Mouse (Mus musculus) right cerebral cortex, postnatal 4 days (tissue): Measurements from ENCODE around the gene Sympk.
"Not testable (repeated sequence)": the region's sequence is repeated elsewhere in the genome, so short reads cannot be mapped to it uniquely, and the experiment has no call there.

Source experiments
- DNase-seq: peaks from one replicate; pipeline ENCODE4 v3.0.0-alpha.2; 2022

Sympk gene

DNA sequence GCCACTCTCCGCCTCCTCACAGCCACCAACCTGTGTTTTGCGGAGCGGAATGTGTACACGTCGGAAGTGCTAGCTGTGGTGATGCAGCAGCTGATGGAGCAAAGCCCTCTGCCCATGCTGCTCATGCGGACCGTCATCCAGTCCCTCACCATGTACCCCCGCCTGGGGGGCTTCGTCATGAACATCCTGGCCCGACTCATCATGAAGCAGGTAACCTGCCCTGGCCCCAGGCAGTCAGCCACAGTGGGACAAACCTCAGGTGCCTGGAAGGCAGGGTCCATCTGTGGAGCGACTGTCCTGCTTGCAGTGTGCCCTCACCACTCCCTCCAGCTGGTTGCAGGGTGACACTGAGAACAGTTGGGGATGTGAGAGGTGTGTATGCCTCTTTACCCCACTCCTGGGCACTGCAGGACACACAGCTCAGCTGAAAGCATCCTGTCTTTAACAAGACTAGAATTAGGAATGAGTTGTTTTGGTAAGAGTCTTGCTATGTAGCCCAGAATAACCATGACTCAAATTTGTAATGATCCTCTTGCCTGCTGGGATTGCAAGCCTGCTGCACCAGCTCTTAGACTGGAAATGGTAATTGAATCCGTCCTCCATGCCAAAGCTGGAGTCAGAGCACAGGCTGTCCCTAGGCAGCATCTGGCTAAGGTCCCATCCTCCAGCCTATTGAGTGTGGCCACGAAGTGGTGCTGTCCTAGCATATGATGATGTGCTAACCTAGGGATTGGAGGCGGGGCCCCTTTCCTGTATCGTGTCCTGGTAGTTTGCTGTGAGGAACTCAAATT, 28.4 kb downstream of the Sympk start:
- no peak for DNase-seq

GRCm38 (mm10) chr7:19053136-19053532, 29.0 kb downstream of the Sympk start:
- DNase-seq: no peak

DNA sequence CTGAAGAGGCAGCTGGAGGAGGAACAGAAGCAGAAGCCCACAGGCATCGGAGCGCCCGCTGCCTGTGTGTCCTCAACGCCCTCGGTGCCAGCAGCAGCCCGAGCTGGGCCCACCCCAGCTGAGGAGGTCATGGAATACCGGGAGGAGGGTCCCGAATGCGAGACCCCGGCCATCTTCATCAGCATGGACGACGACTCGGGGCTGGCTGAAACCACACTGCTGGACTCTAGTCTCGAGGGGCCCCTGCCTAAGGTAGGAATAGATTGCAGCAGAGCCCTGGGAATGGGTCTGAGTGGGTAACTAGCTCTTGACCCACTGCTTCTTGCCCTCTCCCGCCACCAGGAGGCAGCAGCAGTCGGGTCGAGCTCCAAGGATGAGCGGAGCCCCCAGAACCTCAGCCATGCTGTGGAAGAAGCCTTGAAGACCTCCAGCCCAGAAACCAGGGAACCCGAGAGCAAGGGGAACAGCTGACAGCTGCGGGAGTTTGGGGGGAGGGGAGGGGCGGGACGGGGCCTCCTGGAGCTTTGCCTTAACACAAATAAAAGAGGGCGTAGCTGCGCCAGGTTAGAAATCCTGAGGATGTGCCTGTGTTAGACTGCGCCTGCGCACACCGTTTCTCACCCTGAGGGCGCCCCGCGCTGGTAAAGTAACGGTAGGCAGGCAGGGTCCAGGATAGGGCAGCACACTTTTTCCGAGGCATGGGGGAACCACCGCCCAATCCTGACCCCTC, 30.0 kb downstream of the Sympk start, which contains the start of gene Rsph6a:
TSS of gene Rsph6a (plus strand) at position 644 of the 730 bp plus-strand sequence.
- peak; percentile 70 for DNase-seq

- no peak for DNase-seq
Measured at GRCm38 (mm10) chr7:19054777-19055076, 30.6 kb downstream of the Sympk start.

GRCm38 (mm10) chr7:19055108-19055507, 30.9 kb downstream of the Sympk start:
- DNase-seq: no peak

- no peak for DNase-seq
Measured at GRCm38 (mm10) chr7:19057405-19057804, 33.2 kb downstream of the Sympk start.

- DNase-seq: no peak
Measured at GRCm38 (mm10) chr7:19065896-19066295, 41.7 kb downstream of the Sympk start.

DNA sequence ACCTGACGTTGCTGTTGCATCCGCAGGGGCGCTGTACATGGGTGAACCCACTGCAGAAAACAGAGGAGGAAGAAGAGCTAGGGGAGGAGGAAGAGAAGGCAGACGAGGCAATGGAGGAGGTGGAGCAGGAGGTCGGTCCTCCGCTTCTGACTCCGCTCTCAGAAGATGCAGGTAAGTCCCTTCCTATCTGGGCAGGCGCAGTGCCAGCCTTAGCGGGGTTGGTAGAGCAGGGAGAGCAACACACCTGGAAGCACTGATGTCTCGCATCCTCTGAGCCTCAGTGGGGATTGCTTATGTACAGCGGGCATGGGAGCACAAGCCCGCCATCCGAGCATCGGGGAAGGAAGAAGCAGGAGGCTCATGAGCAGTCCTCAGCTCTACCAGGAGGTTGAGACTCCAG, 42.9 kb downstream of the Sympk start:
- DNase-seq: no peak

- no peak for DNase-seq
Measured at GRCm38 (mm10) chr7:19067935-19068334, 43.8 kb downstream of the Sympk start.

DNA sequence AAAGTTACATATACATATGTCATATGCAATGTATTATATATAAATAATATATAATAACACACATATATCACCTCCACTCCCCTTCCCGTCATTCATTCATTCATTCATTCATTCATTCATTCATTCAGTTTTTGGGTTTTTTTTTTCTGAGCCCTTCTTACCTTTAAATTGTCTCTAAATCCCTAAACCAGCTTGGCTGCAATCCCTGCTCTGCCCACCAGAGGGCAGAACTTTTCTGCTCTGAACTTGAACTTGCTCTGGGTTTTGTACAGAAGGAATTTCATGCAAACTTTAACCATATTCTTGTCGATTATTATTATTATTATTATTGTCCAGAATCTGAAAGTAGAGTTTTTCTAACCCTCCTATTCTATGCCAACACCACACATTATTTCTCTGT, 44.5 kb downstream of the Sympk start:
- peak; percentile 78 for DNase-seq

DNA sequence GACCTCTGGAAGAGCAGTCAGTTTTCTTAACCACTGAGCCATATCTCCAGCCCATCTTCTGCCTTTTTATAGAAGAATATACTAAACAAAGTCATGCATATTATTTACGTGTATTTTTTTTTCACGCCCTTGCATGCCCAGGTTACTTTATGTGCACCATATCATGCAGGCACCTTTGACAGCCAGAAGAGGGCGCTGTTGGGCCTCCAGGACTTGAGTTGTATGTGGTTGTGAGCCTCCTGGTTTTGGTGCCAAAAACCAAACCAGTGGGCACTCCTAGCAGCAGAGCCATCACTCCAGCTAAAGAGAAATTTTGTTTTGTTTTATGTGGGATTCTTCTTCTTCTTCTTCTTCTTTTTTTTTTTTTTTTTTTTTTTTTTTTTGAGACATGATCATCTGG, 45.3 kb downstream of the Sympk start:
- DNase-seq: no peak

GRCm38 (mm10) chr7:19071024-19071423, 46.8 kb downstream of the Sympk start:
- DNase-seq: not testable (repeated sequence)

DNA sequence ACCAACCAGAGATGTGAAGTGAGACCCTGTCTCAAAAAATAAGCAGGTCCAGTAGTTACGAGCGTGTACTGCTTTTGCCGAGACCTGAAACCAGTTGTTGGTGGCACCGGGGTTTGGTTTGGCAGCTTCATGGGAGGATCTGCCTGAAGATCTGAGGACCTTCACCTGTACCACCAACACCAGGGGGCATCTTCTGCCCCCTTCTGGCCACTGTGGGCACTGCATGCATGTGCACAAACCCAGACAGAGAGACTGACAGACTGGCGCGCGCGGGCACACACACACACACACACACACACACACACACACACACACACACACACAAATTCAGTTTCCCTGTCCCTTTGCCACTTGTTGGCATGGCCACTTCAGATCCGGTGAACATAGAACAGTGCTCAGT, 49.3 kb downstream of the Sympk start:
- no peak for DNase-seq

DNA sequence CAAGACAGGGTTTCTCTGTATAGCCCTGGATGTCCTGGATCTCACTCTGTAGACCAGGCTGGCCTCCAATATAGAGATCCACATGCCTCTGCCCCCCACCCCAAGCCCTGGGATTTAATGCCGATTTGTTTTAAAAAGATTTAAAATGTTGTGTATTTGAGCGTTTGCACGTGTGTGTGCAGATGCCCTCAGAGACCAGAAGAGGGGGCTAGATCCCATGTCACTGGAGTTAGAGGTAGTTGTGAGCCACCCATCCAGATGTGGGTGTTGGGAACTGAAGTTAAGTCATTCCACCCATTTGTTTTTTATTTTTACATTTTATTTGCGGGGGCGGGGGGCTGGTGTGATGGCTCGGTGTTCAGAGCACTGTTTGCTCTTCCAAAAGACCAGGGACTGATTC, 50.3 kb downstream of the Sympk start:
- DNase-seq: no peak

GRCm38 (mm10) chr7:19075231-19075630, 51.1 kb downstream of the Sympk start:
- DNase-seq: no peak

GRCm38 (mm10) chr7:19075723-19076585, 51.8 kb downstream of the Sympk start, which contains the start of gene Dmwd:
TSS of gene Dmwd (plus strand) at chr7:19076227.
- peak; percentile 93 for DNase-seq

GRCm38 (mm10) chr7:19076586-19076991, 52.4 kb downstream of the Sympk start:
- no peak for DNase-seq

- no peak for DNase-seq
Measured at GRCm38 (mm10) chr7:19077761-19078160, 53.6 kb downstream of the Sympk start.

DNA sequence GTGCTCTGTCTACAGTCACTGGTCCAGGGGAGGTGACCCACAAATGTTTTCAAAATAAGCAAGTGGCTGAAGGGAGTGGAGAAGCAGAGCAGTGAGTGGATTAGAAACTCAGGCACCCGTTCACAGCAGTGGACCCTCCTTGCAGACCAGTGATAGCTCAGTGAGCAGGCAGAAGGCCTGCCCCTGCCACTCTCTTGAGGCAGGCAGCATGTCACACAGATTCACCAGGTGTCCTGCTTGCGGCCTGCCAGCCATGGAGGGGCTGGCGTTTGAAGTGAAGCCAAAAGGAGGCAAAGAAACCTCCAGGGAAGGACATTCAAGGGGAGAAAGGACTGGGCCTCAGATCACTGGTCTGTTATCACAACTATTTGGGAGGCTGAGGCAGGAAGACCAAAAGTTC, 54.6 kb downstream of the Sympk start:
- DNase-seq: no peak

DNA sequence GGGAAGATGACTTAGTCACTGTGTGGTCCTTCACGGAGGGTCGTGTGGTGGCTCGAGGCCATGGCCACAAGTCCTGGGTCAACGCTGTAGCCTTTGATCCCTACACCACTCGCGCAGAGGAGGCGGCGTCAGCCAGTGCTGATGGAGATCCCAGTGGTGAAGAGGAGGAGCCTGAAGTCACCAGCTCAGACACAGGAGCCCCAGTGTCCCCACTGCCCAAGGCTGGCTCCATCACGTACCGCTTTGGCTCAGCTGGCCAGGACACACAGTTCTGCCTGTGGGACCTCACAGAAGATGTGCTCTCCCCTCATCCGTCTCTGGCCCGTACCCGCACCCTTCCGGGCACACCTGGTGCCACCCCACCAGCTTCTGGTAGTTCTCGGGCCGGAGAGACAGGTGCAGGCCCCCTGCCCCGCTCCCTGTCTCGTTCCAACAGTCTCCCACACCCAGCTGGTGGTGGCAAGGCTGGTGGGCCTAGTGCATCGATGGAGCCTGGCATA, 56.3 kb downstream of the Sympk start:
- DNase-seq: no peak

- no peak for DNase-seq
Measured at GRCm38 (mm10) chr7:19082171-19082570, 58.0 kb downstream of the Sympk start.

GRCm38 (mm10) chr7:19083096-19083495, 58.9 kb downstream of the Sympk start:
- DNase-seq: no peak

- DNase-seq: no peak
Measured at GRCm38 (mm10) chr7:19083701-19084100, 59.5 kb downstream of the Sympk start, which contains the start of gene Dmpk. TSS of gene Dmpk (plus strand) at chr7:19083849.
